Mouse (Mus musculus) monocyte, adult 59 days (primary cell): Measurements from ENCODE around the gene Ermard. TPM values are rescaled to one million over a fixed set of nuclear protein-coding genes. Genes with fewer than 3 reads are reported as not detected.

Experiments used
- total RNA-seq, 2 experiments: library from RNA; stranded (reverse); gene quantifications; one replicate each; pipeline ENCODE4 v1.2.4; 2023

Ermard gene
- total RNA-seq: 100 to 1,000 TPM; 112 to 121 TPM

GRCm38 (mm10) chr17:15041175-15041729, at the start of gene Ermard, which contains the start of the genes Tcte3 and Gm3448:
Gene Ermard (plus strand): TSS chr17:15041208.
Gene Tcte3 (minus strand): TSS chr17:15041488.
Gene Gm3448 (minus strand): TSS chr17:15041537.

DNA sequence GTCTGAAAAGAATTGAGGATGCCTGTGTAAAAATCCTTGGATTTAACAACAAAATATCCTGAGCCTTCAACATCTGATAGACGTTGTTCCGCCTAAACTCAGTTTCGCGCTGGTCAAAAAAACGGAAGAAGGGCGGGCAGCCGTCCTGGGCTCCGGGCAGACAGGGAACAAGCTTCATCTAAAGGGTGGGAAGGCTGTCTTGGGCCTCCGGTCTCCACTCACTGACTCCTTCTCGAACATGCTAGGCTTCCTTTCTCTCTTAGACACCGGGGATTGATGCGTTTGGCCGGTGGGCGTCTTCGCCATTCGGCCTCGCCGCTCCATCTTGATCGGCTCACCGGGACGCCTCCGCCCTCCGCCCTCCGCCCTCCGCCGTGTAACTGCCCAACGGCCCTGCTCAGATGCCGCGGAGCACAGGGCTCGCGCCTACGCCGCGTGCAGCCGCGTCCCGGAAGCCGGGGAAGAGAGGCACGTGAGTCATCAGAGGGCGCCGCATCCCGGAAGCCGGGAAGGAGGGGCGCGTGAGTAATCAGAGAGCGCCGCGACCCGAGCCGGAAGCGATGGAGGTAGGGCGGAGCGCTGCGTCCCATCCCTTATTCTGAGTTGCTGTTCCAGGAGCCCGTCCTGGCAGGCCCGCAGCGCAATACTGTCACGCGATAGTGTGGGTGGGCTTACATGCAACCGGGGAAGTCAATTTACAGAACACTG, 31.1 kb upstream of the Ermard start, which contains the start of gene Gm3435:
TSS of gene Gm3435 (plus strand) at position 471 of the 708 bp plus-strand sequence.

Other genes with a start within 250 kb of the Ermard start
- not detected for gene Wdr27, start 98.0 kb upstream of the Ermard start, total RNA-seq
- gene 1600012H06Rik, start 98.0 kb upstream of the Ermard start, total RNA-seq: 10 to 100 TPM; 23.4 to 23.7 TPM
- 10 to 100 TPM; 50.6 to 56.1 TPM for gene Phf10, start 79.9 kb upstream of the Ermard start, total RNA-seq
- 10 to 100 TPM; 22.5 to 25.9 TPM for gene 9030025P20Rik, start 62.7 kb upstream of the Ermard start, total RNA-seq
- not detected for gene Gm3417, start 62.4 kb upstream of the Ermard start, total RNA-seq
- gene Gm3435, start 31.0 kb upstream of the Ermard start, total RNA-seq: 1 to 10 TPM; 6.8 to 9.2 TPM
- not detected for gene Tcte3, start 280 bp downstream of the Ermard start, total RNA-seq
- gene Gm3448, start 329 bp downstream of the Ermard start, total RNA-seq: 1 to 10 TPM; 7.2 to 8.0 TPM